Mouse (Mus musculus) embryo, embryonic 11.5 days (tissue): ENCODE data around the gene Sept6.
"Not testable (repeated sequence)": the region's sequence is repeated elsewhere in the genome, so short reads cannot be mapped to it uniquely, and the experiment has no call there.

ENCODE experiments used
- DNase-seq: peaks from one replicate; pipeline ENCODE4 v3.0.0-alpha.2; 2012; ENCODE audit warnings: low read depth, low spot score

The Sept6 gene

DNA sequence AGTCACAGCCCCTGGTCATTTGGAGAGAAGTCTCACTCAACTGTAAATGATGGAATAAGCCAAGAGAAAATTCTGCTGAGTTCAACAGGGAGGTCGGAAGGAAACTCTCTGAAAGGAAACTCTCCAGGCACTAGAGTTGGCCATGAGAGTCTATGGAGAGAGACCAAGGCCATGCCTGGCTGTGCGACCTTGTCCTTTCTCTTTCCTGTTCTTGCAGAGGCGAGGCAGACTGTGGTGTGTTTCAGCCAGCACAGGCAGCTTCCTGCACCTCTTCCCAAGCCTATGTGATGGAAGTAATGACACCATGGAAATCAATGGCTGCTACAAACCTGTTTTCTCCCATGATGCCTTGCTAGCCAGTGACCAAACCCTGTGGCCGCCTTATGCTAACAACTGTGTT is 20.4 kb downstream of the Sept6 start:
- DNase-seq = no peak

DNA sequence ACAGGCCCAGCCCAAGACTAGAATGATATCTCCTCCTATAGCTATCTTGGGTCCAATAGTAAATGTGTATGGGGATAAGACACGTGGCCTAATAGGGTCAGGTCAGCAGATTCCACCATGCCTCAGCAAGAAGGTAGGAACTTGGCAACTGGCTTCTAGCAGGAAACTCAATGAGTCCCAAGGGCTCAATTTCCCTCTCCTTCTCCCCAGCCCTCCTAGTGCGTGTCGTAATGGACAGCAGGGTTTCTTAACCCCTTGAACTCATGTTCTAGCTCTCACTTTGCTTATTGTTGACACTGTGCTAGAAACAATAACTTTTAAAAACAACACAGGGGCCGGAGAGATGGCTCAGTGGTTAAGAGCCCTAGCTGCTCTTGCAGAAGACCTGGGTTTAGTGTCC is 22.1 kb downstream of the Sept6 start:
- no peak for DNase-seq

DNA sequence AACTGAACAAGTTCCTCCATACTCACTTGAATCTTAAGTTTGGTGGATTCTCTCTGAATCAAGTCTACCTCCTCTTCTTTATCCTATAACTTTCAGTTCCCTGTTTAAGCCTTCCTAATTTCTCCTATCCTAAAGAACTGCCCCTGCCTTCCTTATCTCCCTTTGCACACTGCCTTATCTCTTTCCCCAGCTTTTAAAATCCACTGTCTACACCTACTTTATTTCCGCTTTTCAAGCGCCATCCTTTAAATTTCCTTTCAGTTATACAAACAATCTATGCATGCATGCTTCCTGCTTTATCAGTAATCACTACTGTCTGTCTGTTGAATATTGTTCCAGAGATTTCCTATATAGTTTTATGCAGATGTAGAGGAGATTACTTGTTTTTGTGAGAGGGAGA is 34.9 kb downstream of the Sept6 start:
- no peak for DNase-seq

DNA sequence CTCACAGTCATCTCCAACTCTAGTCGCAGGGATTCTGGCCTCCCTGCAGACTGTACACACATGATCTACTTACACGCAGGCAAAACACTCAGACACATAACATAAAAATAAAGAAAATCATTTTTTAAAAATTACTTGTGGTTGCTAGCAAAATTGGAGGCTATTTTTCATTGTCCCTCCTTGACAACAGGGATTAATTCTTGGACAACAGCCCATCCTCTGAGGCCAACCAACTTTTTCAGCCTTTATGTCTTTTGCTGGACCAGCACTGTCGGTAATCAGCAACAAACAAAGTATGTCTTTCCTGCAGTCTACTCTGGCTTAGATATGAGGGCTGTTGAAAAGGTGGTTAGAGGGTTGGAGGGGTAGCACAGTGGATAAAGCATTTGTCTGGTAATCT is 50.5 kb downstream of the Sept6 start:
- no peak for DNase-seq

DNA sequence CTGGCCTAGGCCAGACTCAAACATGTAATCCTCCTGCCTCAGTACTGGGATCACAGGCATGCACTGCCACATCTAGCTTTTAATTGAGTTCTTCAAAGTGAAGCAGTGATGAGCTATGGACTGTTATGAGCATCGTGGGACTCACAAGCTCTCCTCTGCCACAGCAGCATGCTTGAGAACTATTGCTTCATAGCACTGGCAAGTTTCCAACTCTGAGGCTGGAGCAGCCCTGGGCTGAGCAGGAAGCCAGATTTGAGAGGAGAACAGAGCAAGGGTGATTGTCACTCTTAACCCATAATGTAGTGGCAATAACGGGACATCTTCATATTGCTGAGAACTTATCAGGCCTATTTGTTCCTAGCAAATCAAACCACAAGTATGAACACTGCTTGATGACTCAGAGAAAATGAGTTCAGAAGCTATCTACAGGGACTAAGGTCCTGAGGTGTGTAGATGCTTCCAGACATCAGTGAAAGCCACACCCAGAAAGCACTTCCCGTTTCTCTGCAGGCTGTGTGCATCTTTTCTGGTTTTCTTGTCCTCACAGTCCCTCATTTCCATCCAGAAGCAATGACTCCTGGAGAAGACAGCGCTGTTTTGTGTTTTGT is 51.7 kb downstream of the Sept6 start:
- no peak for DNase-seq

DNA sequence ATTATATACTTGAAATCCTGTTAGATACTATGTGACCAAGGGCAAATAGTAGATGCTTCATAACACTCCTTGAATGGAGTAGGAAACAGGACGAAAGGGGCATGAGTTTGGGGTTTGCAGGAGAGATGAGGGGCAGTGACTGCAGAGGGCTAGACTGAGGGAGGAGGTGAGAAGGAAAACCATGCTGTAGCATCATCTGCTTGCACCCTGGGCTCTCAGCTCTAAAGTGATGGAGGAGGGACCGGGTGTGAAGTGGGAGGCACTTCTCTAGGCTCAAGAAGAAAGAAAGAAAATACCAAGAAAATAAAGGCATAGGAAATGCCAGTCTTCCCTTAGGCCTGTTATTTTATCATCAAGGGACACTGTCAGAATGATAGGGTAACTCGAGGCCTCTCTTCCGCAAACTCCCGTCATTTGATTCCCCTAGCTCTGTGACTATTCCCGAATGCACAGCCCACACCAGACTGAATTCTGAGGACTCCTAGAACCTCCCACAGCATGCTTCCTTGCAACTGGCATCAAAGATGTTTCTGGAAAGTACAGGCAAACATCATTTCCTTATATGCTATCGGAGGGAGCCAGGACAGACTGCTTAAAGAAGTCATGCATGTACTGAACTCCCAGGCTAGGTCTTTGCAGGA is 56.1 kb downstream of the Sept6 start:
- DNase-seq = no peak

DNA sequence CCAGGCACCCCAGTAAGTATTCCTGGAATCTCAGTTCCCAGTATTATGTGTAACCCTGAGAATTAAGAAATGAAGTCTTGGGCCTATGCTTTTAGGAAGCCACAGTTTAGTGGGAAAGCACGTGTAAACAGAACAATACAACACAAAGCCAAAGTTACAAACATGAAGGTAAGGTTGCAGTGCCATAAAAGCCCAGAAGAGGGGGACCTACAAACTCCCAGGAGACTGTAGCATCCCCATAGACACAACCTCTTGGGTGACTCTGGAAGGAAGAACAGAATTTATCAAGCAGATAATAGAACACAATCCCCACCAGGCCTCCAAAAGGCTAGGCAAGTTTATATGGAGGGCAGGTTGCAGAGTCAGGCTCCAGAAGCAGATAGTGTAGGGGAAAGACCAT is 61.0 kb downstream of the Sept6 start:
- no peak for DNase-seq

DNA sequence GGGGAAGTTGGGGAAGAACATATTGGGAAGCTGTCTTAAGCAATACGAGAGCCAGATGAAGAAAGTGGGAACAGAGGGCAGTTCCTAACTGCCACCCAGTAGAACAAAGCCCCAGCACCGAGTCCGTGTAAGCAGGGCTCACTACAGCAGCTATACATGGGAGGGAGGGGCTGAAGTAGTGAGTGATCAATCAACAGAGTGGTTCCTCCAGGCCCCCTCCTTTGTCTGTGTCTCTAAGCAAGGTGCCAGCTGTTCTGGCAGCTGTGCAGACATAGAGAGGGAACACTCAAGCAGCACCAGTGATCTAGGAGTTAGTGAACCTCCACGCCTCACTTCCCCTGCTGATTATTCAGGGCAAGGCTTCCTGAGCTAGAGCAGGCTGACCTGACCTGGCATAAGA is 61.9 kb downstream of the Sept6 start:
- DNase-seq = no peak

DNA sequence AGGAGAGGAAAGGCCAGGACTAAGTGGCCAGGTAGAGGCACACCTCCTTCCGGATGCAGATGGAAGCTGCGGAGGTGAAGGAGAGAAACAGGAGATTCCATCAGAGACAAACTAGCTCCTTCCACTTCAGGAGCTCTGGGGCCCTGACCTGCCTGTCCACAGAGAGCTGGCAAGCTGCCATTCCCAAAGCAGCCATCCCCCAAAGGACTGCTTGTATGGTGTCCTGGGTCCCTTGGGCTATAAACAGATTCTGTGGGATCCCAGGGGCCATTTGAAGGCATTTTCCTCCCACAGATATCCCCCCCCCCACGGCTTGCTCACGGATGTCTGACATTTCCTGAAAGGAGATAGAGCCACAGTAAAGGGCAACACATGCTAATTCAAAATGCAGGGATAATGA is 62.8 kb downstream of the Sept6 start:
- no peak for DNase-seq

DNA sequence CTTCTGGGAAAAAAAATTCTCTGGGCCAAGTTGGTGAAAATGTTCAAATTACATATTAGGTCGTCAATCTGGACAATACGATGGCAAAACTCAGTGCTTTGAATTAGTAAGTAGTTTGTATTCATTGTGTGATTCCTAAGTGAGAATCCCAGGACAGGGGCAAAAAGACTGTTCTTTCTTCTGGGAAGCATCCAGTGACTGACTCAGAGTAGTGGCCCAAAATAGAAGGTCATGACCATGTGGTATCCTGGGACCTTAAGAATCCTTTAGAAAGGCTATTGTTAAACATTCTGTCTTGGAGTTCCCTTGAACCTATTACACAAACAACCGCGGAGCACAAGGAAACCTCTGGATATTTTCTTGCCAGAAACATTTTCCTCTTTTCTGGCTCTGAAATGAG is 70.2 kb downstream of the Sept6 start:
- DNase-seq = no peak

DNA sequence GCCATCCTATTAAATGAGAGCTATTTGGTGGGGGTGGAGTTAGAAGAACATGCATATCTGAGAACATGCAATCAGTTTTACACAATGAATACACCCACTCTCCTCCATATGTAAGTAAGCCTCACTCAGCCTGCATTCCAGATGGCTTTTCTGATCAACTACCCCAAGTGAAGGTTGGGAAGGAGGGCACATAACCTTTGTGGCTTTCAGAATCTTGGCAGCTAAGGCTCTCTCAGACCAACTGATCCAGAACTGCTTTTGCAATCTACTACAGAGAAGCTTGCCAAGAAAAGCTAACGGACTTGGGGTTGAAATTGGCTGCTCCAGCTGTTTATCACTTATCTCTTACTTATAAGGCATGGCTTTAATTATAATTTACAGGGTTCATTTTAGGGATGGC is 73.8 kb downstream of the Sept6 start:
- no peak for DNase-seq

DNA sequence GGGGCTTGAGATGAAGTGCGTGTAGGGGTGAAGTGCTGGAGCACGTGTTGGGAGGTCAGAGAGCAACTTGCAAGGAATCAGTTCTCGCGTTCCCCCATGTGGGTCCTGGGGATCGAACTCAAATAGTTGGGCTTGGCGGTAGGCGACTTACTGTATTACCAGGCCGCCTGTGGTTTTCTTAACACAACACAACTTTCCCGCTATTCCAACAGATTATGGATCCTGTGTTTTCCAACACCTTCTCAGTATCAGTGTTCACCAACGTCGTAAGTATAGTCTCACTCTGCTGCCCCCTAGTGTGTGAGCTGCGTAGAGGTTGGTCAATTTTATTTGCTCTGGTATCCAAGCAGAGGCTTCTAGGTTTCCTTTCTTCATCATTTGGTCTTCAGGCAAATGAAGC is 80.3 kb downstream of the Sept6 start:
- no peak for DNase-seq

DNA sequence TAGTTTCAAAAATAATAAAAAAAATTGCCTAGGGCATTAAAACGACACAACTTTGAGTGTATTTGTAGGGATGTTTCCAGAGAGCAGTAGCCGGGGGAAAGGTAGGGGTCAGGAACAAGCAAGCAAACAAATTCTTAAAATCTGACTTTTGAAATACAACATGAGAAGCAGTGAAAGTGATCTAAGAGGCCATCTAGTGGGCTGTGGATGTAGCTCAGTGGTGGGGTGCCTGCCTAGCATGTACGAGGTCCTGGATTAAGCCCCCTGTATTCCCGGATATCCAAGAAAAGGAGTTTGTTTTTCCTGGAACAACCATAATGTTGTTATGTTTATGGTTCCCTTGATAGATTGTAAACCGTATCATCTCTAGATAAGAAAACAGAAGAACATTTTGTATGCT is 85.1 kb downstream of the Sept6 start:
- DNase-seq = no peak

DNA sequence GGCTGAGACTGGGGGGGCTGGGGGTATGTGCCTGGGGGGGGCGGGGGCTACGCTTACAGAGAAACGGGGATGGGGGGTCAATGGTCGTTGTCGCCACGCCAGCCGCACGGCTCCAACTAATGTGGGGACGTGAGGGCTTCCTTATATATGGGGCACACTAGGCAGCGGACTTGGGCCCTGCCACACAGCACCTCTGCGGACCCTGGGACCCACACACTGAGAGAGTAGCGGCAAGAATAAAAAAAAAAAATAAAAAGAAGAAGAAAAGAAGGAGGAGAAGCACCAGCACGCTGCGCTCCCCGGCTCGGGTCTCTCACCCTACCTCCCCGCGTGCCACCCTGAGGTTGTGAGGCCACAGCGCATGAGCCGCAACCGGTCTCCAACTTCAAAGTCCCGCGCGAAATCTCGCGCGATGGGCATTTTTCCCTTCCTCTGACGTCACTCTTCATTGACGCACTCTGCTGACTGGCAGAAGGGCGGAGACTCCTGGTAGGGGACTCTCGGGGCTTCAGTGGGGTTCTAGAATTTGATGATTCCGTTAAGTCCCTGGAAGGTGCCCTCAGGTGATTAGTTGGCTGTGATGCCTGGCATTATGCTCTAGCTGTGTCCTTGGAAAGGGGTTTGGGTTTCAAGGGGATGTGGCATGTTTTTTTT is 88.4 kb downstream of the Sept6 start:
- DNase-seq = peak; percentile 86

DNA sequence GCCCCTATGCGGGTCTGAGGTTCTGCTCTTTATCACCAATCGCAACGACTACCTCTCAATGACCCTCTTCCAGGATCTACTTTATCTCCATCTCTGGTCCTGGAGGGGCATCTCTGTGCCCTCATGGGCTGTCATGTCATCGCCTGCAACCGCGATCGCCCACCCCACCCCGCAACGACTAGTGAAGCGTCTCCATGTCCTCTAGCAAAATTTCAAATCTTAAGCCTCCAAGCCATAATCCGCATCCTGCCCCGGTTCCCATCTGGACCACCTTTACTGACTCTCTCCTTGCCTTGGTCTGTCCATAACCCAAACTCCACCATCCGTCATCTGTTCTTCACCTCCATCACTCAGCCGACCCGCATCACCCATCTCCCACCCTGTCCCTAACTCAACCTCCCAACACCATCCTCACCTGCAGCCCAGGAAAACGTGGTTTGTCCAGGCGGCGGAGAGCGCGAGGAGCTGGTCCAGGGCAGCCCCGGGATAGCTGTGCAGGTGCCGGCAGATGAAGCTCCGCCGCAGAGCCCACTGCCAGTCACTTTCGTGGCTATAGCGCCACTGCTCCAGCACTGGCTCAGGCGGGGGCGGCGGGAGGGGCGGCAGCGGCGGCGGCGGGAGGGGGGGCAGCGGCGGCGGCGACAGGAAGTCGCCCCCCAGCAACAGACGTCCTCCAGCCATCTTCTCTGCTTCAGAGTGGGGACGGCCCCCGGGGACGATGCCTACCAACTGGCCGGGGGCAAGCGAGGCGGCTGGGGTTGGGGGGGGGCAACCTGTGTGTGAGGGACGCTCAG is 89.1 kb downstream of the Sept6 start, which contains the start of gene Nkrf:
Nkrf (minus strand) TSS at position 579 of the 794 bp plus-strand sequence.
- DNase-seq = no peak

DNA sequence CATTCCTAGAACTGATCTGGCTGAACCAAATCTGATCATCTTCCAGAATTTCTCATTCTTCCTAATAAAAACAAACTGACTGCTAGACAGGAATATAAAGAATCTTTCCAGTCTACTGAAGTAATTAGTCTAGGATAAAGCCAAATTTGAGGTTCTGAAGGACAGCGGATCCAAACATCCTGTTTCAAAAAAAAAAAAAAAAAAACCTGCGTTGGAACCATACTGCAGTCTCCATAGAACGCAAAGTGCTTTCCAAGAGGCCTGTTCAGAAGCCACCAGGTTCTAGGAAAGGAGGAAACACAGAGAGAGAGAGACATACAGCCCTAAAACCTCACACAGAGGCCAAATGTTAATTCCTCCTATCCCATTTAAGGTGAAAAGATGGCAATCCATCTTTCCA is 89.9 kb downstream of the Sept6 start:
- no peak for DNase-seq

DNA sequence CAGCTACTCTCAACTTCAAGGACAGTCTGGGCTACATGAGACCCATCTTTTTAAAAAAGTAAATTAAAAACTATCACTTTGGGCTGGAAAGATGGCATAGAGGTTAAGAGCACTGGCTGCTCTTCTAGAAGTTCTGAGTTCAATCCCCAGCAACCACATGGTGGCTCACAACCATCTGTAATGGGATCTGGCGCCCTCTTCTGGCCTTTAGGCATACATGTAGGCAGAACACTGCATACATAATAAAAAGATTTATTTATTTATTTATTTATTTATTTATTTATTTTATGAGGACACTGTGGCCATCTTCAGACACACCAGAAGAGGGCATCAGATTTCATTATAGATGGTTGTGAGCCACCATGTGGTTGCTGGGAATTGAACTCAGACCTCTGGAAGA is 92.7 kb downstream of the Sept6 start:
- DNase-seq = not testable (repeated sequence)

DNA sequence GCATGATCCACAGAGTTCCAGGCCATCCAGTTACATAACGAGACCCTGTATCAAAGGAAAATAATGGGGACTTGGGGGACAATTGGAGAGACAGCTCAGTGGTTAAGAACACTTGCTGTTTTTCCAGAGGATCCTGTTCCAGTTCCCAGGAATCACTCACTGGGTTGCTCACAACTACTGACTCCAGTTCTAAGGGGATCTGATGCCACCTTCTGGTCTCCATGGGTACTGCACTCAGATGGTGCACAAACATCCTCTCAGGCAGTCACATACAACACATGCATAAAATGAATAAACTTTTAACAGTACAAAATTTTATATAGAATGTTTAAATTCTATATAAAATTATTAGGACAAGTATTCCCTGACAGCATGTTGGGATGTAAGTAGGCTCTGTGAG is 106.9 kb downstream of the Sept6 start:
- no peak for DNase-seq

DNA sequence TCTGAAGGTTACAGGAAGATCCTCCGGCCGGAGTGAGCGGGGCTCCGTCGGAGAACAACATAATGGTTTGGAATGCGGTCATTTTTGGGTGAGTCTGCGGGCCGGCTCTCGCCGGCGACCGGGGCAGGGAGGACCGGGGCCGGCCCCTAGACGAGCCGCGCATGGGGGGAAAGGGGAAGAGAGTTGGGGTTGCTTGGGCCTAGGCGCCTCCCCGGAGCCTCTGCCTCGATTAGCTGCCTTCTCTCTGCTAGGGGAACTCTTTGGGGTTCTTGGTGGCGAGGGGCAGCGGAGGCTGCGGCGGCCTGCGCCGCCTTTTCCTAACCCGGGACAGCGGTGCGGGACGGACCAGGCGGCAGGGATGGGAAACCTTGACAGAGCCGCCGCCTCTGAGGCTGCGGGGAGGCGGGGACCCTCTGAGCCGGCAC is 116.9 kb downstream of the Sept6 start:
- DNase-seq = peak; percentile 8

DNA sequence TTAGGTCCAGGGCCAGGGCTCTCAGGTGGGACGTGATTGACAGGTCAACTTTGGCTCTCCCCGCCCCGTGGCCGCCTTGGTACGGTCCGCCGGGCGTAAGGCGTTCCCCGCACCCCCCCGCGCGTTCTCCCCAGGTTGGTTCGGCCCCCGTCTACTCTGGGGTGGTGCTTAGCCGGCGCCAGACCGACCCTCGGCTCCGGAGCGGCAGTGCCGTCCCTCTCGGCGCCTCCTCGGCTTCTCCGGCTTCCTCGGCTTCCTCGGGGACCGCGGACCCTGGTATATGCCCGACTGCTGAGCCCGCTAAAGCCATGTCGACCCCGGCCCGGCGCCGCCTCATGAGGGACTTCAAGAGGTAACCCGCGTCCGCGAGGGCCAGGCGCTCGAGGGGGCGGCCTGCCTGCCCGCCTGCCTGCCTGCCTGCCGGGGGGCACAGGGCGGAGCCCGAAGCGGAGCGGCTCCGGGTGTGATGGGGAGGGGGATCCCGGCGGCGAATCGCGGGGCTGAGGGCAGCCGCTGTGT is 117.4 kb downstream of the Sept6 start:
- peak; percentile 74 for DNase-seq

DNA sequence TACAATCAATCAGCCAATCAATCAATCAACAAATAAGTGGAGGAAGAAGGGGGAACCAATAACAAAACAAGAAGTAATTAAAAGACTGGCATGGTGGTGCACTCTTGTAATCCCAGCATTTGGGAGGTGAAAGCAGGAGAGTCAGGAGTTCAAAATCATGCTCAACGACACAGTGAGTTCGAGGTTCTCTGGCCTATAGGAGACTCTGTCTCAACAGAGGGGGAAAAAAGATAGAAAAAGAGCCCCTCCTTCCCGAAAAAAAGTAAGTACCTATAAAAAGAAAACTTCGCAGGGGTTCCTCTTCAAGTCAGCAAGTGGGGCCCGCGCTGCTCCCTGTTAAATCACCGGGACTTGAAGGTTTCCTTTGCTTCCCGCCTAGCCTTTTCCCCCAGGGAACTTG is 117.8 kb downstream of the Sept6 start, which contains the start of the genes Ube2a and C330007P06Rik:
Ube2a (plus strand) TSS at position 136 of the 400 bp plus-strand sequence.
C330007P06Rik (minus strand) TSS at position 347 of the 400 bp plus-strand sequence.
- DNase-seq = peak; percentile 2

DNA sequence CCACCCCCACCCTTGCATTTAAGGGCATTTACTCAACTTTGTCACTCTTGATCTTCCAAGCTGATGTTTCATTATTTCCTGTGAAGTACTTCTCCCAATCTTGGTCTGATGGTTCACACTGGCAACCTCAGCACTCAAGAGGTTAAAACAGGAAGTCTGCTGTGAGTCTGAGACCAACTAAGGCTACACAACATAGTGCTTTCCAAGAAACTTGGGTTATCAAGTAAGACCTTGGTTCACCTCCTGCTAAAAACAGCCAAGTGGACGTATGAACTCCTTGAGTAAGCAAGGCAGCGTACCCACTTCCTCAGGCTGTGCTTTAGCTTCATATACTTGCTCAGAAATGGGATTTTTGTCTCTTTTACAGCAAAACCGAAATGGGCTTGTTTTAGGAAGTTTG is 121.2 kb downstream of the Sept6 start:
- no peak for DNase-seq
